Mouse (Mus musculus) ovary, adult 2 months (tissue): Measurements from ENCODE around the gene Hspa5. TPM values are rescaled to one million over a fixed set of nuclear protein-coding genes. Genes with fewer than 3 reads are reported as not detected.

Experiments used
- polyA plus RNA-seq: library from polyadenylated mRNA; depleted of rRNA; stranded (reverse); fragments of >200 nt; gene quantifications from 2 replicates; pipeline ENCODE4 v1.2.3, GENCODE M21; 2012; rRNA removed

Gene Hspa5
- 1,121 and 2,603 TPM in 2 replicates for polyA plus RNA-seq

DNA sequence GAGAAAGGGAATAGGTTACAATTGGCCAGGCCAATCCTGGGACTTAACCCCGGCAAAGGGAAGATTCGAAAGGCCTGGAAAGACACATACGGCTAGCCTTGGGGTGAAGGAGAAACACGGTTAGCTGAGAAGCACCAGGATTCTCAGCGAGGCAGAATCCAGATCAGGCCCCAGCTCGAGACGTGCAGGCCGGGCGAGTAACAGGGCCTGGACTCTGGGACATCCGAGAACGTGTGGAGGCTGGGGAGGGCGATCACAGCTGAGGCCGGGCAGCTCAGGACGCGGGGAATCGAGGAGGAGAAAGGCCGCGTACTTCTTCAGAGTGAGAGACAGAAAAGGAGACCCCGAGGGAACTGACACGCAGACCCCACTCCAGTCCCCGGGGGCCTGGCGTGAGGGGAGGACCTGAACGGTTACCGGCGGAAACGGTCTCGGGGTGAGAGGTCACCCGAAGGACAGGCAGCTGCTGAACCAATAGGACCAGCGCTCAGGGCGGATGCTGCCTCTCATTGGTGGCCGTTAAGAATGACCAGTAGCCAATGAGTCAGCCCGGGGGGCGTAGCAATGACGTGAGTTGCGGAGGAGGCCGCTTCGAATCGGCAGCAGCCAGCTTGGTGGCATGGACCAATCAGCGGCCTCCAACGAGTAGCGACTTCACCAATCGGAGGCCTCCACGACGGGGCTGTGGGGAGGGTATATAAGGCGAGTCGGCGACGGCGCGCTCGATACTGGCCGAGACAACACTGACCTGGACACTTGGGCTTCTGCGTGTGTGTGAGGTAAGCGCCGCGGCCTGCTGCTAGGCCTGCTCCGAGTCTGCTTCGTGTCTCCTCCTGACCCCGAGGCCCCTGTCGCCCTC is at the start of gene Hspa5:
Gene Hspa5 (plus strand): TSS at position 603 of the 859 bp plus-strand sequence.

GRCm38 (mm10) chr2:34754551-34755358 is 17.0 kb upstream of the Hspa5 start, which contains the start of gene Gapvd1:
TSS of gene Gapvd1 (minus strand) at chr2:34755232.

GRCm38 (mm10) chr2:34799357-34800256 is 27.8 kb downstream of the Hspa5 start, which contains the start of gene Rabepk:
TSS of gene Rabepk (minus strand) at chr2:34799912.

GRCm38 (mm10) chr2:34825827-34826459 is 54.2 kb downstream of the Hspa5 start, which contains the start of gene Fbxw2:
TSS of gene Fbxw2 (minus strand) at chr2:34826311.

Other genes starting within 250 kb of the Hspa5 start
- gene Gapvd1, start 16.7 kb upstream of the Hspa5 start, polyA plus RNA-seq = 10.5 and 13.2 TPM in 2 replicates
- 31.0 and 43.2 TPM in 2 replicates for gene Rabepk, start 27.9 kb downstream of the Hspa5 start, polyA plus RNA-seq
- 35.3 and 39.2 TPM in 2 replicates for gene Fbxw2, start 54.3 kb downstream of the Hspa5 start, polyA plus RNA-seq
- gene Gm34653, start 61.0 kb downstream of the Hspa5 start, polyA plus RNA-seq = not detected in 2 replicates
- 5.2 and 7.0 TPM in 2 replicates for gene Cutal, start 102.4 kb downstream of the Hspa5 start, polyA plus RNA-seq
- gene Psmd5, start 103.0 kb downstream of the Hspa5 start, polyA plus RNA-seq = 11.9 and 12.6 TPM in 2 replicates
- gene Phf19, start 142.1 kb downstream of the Hspa5 start, polyA plus RNA-seq = 1.9 and 3.1 TPM in 2 replicates
- gene Traf1, start 189.8 kb downstream of the Hspa5 start, polyA plus RNA-seq = 8.2 and 8.7 TPM in 2 replicates